Mouse (Mus musculus) limb, embryonic 14.5 days (tissue): ENCODE results near the gene Otulinl. TPM values are rescaled to one million over a fixed set of nuclear protein-coding genes. Genes with fewer than 3 reads are reported as not detected.

Source experiments
- ATAC-seq: fragments of 200-750 bp; cut with Nextera tagmentation; 2 replicates; pipeline ENCODE4 v1.8.0; 2017; ENCODE audit warnings: low read depth, moderate number of reproducible peaks, moderate TSS enrichment; ENCODE audit not compliant: low FRiP score
- DNase-seq: peaks from one replicate; pipeline ENCODE4 v3.0.0-alpha.2; 2015; ENCODE audit warnings: low spot score
- H3K27ac ChIP-seq: fragments of 300-500 bp; sonication (generic); replicated peaks from 2 replicates; pipeline ENCODE4 v1.5.1; 2014; ENCODE audit warnings: low read depth, mild to moderate bottlenecking, low read length, moderate library complexity, mixed read lengths
- H3K27me3 ChIP-seq: fragments of 300-500 bp; sonication (generic); 2 replicates; pipeline ENCODE4 v1.6.1; 2014; ENCODE audit warnings: low read length, mixed read lengths; ENCODE audit not compliant: control insufficient read depth, insufficient read depth
- H3K36me3 ChIP-seq: fragments of 300-500 bp; sonication (generic); 2 replicates; pipeline ENCODE4 v1.6.1; 2014; ENCODE audit warnings: mild to moderate bottlenecking, low read length, moderate library complexity, mixed read lengths; ENCODE audit not compliant: control insufficient read depth, insufficient read depth
- H3K4me1 ChIP-seq: fragments of 300-500 bp; sonication (generic); 2 replicates; pipeline ENCODE4 v1.6.1; 2014; ENCODE audit warnings: antibody characterized with exemption, low read length, mixed read lengths; ENCODE audit not compliant: control insufficient read depth, insufficient read depth
- H3K4me2 ChIP-seq: fragments of 300-500 bp; sonication (generic); replicated peaks from 2 replicates; pipeline ENCODE4 v1.6.1; 2014; ENCODE audit warnings: low read depth, mild to moderate bottlenecking, low read length, moderate library complexity; ENCODE audit not compliant: severe bottlenecking
- H3K4me3 ChIP-seq: fragments of 300-500 bp; sonication (generic); replicated peaks from 2 replicates; pipeline ENCODE4 v1.5.1; 2014; ENCODE audit warnings: low read length
- H3K9ac ChIP-seq: fragments of 300-500 bp; sonication (generic); 2 replicates; pipeline ENCODE4 v1.6.1; 2014; ENCODE audit warnings: mild to moderate bottlenecking, low read depth, low read length, moderate library complexity; ENCODE audit not compliant: severe bottlenecking
- H3K9me3 ChIP-seq: fragments of 300-500 bp; sonication (generic); 2 replicates; pipeline ENCODE4 v1.6.1; 2016; ENCODE audit warnings: low read length; ENCODE audit not compliant: control insufficient read depth
- POLR2A ChIP-seq: fragments of 200-500 bp; IDR thresholded peaks from 2 replicates; pipeline ENCODE4 v1.8.0; 2012; ENCODE audit warnings: inconsistent platforms, mild to moderate bottlenecking, moderate library complexity, borderline replicate concordance; ENCODE audit not compliant: insufficient read depth, insufficient read length; ENCODE audit errors: extremely low read depth
- WGBS: fragments of 180-500 bp; shearing (Covaris S2); extraction: QIAGEN DNeasy Blood & Tissue Kit; methylation state at CpG from one replicate; pipeline ENCODE4 v1.1.7; 2014; 5-methylcytosine and 5-hydroxymethylcytosine counted together
- polyA plus RNA-seq, 2 experiments: library from polyadenylated mRNA; depleted of rRNA in 1 of 2; stranded (reverse) in 1 of 2; unstranded in 1 of 2; fragments of >200 nt; fragmentation: Nextera tagmentation in 1 of 2; extraction: Ambion mirVana in 1 of 2; gene quantifications; 2 replicates each; pipeline versions ENCODE4 v1.2.1 to v1.2.3; 2012 to 2014

Otulinl gene
- polyA plus RNA-seq, 2 experiments, result 9.6 to 20.6 TPM

DNA sequence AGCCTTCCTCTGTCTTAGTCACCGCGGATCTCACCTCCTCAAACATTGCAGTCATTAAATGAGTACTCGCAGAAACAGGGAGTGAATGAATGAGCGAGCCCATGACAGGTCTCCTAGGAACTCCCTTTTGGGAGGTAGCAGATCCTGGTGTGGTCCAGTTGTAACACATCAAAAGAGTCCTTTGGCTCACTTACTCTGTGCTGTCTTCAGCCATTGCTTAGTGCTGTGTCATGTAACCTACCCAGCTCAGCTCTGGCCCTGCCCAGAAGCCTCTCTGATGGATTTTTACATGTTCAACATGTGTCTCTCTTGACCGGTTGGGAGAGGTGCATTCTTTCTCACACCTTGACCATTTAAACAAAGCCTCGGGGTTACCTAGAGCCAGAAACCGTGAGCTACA, 9.8 kb upstream of the Otulinl start:
- no peak for TF ChIP-seq POLR2A
- Histone ChIP-seq H3K4me2 (no peak overlapping the region), H3K9ac (no peak overlapping the region), H3K9me3 (no peaks in the 10 kb centered on the region), H3K4me3 (no peak overlapping the region), H3K36me3 (no peaks in the 10 kb centered on the region), H3K27me3 (no peaks in the 10 kb centered on the region), H3K4me1 (no peaks in the 10 kb centered on the region), H3K27ac (no peak overlapping the region)
- ATAC-seq (no peak), DNase-seq (no peak)
- 82% methylated on average over 7 of the region's 7 CpGs for WGBS

DNA sequence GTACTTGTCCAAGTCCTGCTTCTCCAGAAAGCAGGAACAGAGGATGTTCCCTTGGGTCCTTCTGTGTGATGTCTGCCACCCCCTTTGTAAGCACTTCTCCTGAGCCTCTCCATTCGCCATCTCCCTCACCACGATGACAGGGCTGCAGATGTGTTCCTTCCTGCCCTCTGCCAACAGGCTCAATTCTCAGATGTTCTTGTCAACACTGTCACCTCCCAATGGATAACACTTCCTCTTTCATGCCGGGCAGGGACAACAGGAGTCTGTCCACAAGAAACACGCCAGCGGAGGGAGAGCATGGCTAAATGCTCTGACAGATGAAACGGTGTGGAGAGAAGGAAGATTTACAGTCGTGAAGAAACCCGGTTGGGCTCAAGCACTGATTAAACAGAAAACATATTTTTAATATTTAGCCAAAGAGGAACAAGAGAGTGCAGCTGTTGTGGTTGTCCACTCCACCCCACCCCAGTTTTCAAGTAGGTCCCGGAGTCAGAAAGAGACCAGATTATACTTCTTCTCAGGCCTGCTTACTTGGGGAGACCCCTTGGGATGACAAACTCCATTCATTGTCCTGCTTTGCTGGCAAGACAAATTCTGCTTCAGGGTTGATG, 6.8 kb upstream of the Otulinl start:
- H3K27ac ChIP-seq, result no peak overlapping the region
- no peak overlapping the region for H3K9ac ChIP-seq
- H3K4me2 ChIP-seq, result no peak overlapping the region
- no peak overlapping the region for H3K4me3 ChIP-seq
- H3K9me3 ChIP-seq, result no peaks in the 10 kb centered on the region
- DNase-seq, result no peak
- no peak for TF ChIP-seq POLR2A
- H3K36me3 ChIP-seq, result no peaks in the 10 kb centered on the region
- WGBS, result 73% methylated on average over 9 of the region's 9 CpGs
- no peak for ATAC-seq
- no peaks in the 10 kb centered on the region for H3K4me1 ChIP-seq
- no peaks in the 10 kb centered on the region for H3K27me3 ChIP-seq

DNA sequence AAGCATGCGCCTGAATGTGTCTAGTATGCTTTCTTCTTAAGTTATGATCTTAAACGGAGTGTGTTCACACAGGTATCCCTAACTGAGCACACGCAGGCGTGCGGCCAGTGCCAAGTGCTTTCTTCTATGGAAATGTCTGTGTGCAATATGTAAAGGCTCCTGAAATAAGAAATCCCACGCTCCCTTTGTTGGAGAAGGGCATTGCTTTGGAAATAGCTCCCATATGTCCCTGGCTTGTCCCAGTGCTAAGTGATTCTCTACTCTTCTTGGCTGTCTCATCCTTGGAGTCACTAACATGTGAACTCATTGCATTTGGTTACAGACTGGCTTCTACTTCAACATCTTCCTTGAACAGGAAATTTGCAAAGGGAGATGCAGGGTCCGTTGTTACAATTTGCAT, 3.4 kb upstream of the Otulinl start:
- Histone ChIP-seq H3K9me3 (no peaks in the 10 kb centered on the region), H3K4me3 (no peak overlapping the region), H3K36me3 (no peaks in the 10 kb centered on the region), H3K27me3 (no peaks in the 10 kb centered on the region), H3K9ac (no peak overlapping the region), H3K27ac (no peak overlapping the region), H3K4me2 (no peak overlapping the region), H3K4me1 (peaks cover 10% of the 10 kb centered on the region)
- TF ChIP-seq POLR2A, result no peak
- DNase-seq (no peak), ATAC-seq (no peak)
- 73% methylated on average over 7 of the region's 7 CpGs for WGBS

DNA sequence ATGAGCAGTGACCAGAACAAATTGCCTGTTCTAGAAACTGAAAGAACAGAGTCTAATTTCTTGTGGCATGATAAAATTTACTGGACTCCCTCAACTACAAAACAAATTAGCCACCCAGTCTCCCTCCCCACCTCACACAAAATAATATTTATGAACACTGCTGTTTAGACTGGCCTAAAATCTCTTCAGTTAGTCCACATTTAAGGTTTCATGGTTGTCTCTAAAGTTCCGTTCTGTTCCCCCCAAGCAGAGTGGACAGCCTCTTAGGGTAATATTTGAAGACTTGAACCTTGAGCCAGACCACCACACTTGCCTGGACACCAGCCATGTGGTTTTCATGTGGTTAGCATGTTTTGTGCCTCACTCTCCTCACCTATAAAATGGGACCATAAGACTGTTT, 1.8 kb upstream of the Otulinl start:
- 89% methylated on average over 1 of the region's 1 CpGs for WGBS

DNA sequence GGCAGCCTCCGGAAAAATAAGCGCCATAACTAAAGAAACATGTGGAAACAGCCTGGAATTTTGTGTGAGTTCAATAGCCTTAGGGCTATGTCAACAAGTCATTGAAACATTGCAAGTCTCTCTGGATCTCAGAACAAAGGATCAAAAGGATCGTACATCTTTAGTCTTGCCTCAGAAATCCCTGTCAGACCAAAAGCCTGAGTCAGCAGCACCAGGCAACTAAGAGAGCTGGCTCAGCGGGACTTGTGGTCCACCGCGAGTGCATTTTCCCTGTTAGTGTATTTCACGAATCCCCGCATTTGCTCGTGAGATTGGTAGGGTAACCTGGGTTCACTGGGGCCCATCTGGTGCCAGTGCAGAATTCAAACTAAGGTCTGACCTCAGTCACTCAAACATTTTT, 1.2 kb upstream of the Otulinl start:
- Histone ChIP-seq H3K4me1 (peaks cover 10% of the 10 kb centered on the region), H3K9me3 (no peaks in the 10 kb centered on the region), H3K27me3 (no peaks in the 10 kb centered on the region), H3K4me2 (no peak overlapping the region), H3K27ac (0 out of 2 replicates have a peak overlapping the region, but pooled peaks have one; percentile 11), H3K9ac (no peak overlapping the region), H3K4me3 (no peak overlapping the region), H3K36me3 (no peaks in the 10 kb centered on the region)
- DNase-seq, result peak; percentile 29
- TF ChIP-seq POLR2A, result no peak
- WGBS, result 37% methylated on average over 9 of the region's 9 CpGs
- ATAC-seq, result no peak

More for the DNA sequence above, 1.8 kb upstream of the Otulinl start:
- H3K27me3 ChIP-seq, result no peaks in the 10 kb centered on the region
- no peak overlapping the region for H3K4me3 ChIP-seq
- no peak for TF ChIP-seq POLR2A
- no peak overlapping the region for H3K27ac ChIP-seq
- no peak overlapping the region for H3K9ac ChIP-seq
- H3K9me3 ChIP-seq, result no peaks in the 10 kb centered on the region
- H3K4me1 ChIP-seq, result peaks cover 10% of the 10 kb centered on the region
- ATAC-seq (no peak), DNase-seq (no peak)
- no peaks in the 10 kb centered on the region for H3K36me3 ChIP-seq
- H3K4me2 ChIP-seq, result no peak overlapping the region

DNA sequence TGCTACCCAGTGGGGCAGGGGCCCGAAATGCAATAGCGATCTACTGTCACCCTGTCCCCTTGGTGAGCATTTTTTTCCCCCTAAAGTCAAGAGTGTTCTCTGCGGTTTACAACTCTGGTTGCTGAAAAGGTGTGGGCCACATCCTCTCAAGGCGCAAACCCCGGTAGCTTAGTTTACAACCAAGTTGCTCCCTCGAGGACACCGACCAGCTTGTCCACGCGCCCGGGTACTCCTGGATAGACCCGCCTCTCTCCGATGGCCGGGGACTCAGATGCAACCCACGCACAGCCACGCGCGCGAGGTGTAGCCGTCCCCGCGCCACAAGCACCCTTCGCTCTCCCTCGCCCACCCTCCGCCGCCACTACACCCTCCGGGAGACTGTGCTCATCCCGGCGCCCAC, 382 bp downstream of the Otulinl start:
- Histone ChIP-seq H3K36me3 (no peaks in the 10 kb centered on the region), H3K9me3 (no peaks in the 10 kb centered on the region), H3K4me3 (peak overlapping the region; percentile 64), H3K27me3 (no peaks in the 10 kb centered on the region), H3K4me2 (peak overlapping the region; percentile 88), H3K9ac (peak overlapping the region; percentile 66), H3K27ac (no peak overlapping the region), H3K4me1 (peaks cover 10% of the 10 kb centered on the region)
- TF ChIP-seq POLR2A, result no peak
- peak; percentile 17 for ATAC-seq
- WGBS, result 5% methylated on average over 26 of the region's 28 CpGs
- DNase-seq, result no peak
